Mouse (Mus musculus) cerebellum, postnatal 10 days (tissue): Measurements from ENCODE around the gene Thbs3.
A peak's percentile ranks its signal among the peaks of the same experiment; 100 is the strongest.

Experiments used
- DNase-seq, 2 experiments: peaks; one replicate each; pipeline ENCODE4 v3.0.0; 2021; ENCODE audit warnings: mixed read lengths in 2 of 2

Thbs3 gene

GRCm38 (mm10) chr3:89214681-89215411 is at the start of gene Thbs3:
TSS of gene Thbs3 (plus strand) at chr3:89215180.
- DNase-seq: no peak

- DNase-seq: no peak
These were observed 49.6 kb upstream of the Thbs3 start for GRCm38 (mm10) chr3:89165268-89165870.

- DNase-seq: no peak
These were observed 48.0 kb upstream of the Thbs3 start for GRCm38 (mm10) chr3:89166945-89167344.

GRCm38 (mm10) chr3:89174844-89175243 is 40.1 kb upstream of the Thbs3 start:
- DNase-seq: no peak

GRCm38 (mm10) chr3:89175544-89175943 is 39.4 kb upstream of the Thbs3 start:
- DNase-seq: no peak

GRCm38 (mm10) chr3:89176421-89176820 is 38.6 kb upstream of the Thbs3 start:
- no peak for DNase-seq

- peak; percentile 90 to 92 for DNase-seq
These were observed 37.5 kb upstream of the Thbs3 start, which contains the start of gene Scamp3 for GRCm38 (mm10) chr3:89177242-89178106. TSS of gene Scamp3 (plus strand) at chr3:89177473.

- DNase-seq: no peak
These were observed 36.9 kb upstream of the Thbs3 start for GRCm38 (mm10) chr3:89178107-89178385.

- no peak for DNase-seq
These were observed 35.9 kb upstream of the Thbs3 start for GRCm38 (mm10) chr3:89179056-89179455.

GRCm38 (mm10) chr3:89181749-89182500 is 33.1 kb upstream of the Thbs3 start:
- DNase-seq: peak in 1 of 2 experiments; percentile 27

- DNase-seq: no peak
These were observed 32.4 kb upstream of the Thbs3 start for GRCm38 (mm10) chr3:89182531-89183057.

GRCm38 (mm10) chr3:89183058-89183958 is 31.7 kb upstream of the Thbs3 start, which contains the start of gene Fam189b:
TSS of gene Fam189b (plus strand) at chr3:89183143.
- peak; percentile 93 to 96 for DNase-seq

GRCm38 (mm10) chr3:89183959-89184315 is 31.0 kb upstream of the Thbs3 start:
- peak; percentile 82 for DNase-seq

- no peak for DNase-seq
These were observed 27.8 kb upstream of the Thbs3 start for GRCm38 (mm10) chr3:89187197-89187596.

- no peak for DNase-seq
These were observed 27.1 kb upstream of the Thbs3 start for GRCm38 (mm10) chr3:89187690-89188477.

GRCm38 (mm10) chr3:89188478-89188875 is 26.5 kb upstream of the Thbs3 start:
- no peak for DNase-seq

GRCm38 (mm10) chr3:89190436-89190835 is 24.5 kb upstream of the Thbs3 start:
- DNase-seq: no peak

- DNase-seq: no peak
These were observed 21.6 kb upstream of the Thbs3 start for GRCm38 (mm10) chr3:89193351-89193750.

- DNase-seq: peak in 1 of 2 experiments; percentile 30
These were observed 21.1 kb upstream of the Thbs3 start for GRCm38 (mm10) chr3:89193853-89194252.
